In genomic region chr8:84660819-84661457, GRCm38 (mm10) we compare ENCODE assay signal across 8 mouse cellular contexts. TPM values are rescaled to one million over a fixed set of nuclear protein-coding genes. Genes with fewer than 3 reads are reported as not detected.
DNase-seq lines count a peak whose midpoint lies in the region; ATAC-seq lines count a peak whose summit lies in the region.

No protein-coding gene starts in this region.

- H3K4me2 ChIP-seq in embryonic facial prominence, embryonic 12.5 days (replicated peaks) = peak overlapping the region; percentile 81
- H3K4me2 ChIP-seq in midbrain, embryonic 12.5 days (replicated peaks) = peak overlapping the region; percentile 96

- H3K36me3 ChIP-seq in embryonic facial prominence, embryonic 12.5 days = no peaks in the 10 kb centered on the region
- H3K36me3 ChIP-seq in midbrain, embryonic 12.5 days = no peaks in the 10 kb centered on the region

- DNase-seq in gastrocnemius, adult 18-20 months (ENCODE audit: low spot score) = peak; percentile 40
- DNase-seq in gastrocnemius, postnatal 4 days (ENCODE audit: low spot score in 2 of 2) = no peak
- peak; percentile 58 to 63 for DNase-seq in heart, postnatal 14 days
- DNase-seq in large intestine, adult 2 months (ENCODE audit: low read depth, low spot score) = peak; percentile 78
- peak; percentile 43 for DNase-seq in thymus, postnatal 0 days (ENCODE audit: low spot score)
- DNase-seq in left cerebral cortex, adult 11 months (ENCODE audit: low spot score) = no peak

- no peaks in the 10 kb centered on the region for H3K9me3 ChIP-seq in embryonic facial prominence, embryonic 12.5 days
- H3K9me3 ChIP-seq in midbrain, embryonic 12.5 days = no peaks in the 10 kb centered on the region

- no peak for ATAC-seq in embryonic facial prominence, embryonic 12.5 days (ENCODE audit: insufficient number of reproducible peaks, insufficient read depth, low FRiP score, low TSS enrichment)
- no peak for ATAC-seq in midbrain, embryonic 12.5 days (ENCODE audit: low FRiP score, low read depth)

- under 1% methylated on average over 20 of the region's 20 CpGs for WGBS in embryonic facial prominence, embryonic 12.5 days
- 4% methylated on average over 20 of the region's 20 CpGs for WGBS in large intestine, adult 2 months
- 2% methylated on average over 20 of the region's 20 CpGs for WGBS in midbrain, embryonic 12.5 days

- peak overlapping the region; percentile 95 for H3K27ac ChIP-seq in embryonic facial prominence, embryonic 12.5 days
- H3K27ac ChIP-seq in midbrain, embryonic 12.5 days (replicated peaks) = peak overlapping the region; percentile 83

- peak overlapping the region; percentile 97 for H3K9ac ChIP-seq in embryonic facial prominence, embryonic 12.5 days
- H3K9ac ChIP-seq in midbrain, embryonic 12.5 days (replicated peaks) = peak overlapping the region; percentile 83

- H3K27me3 ChIP-seq in embryonic facial prominence, embryonic 12.5 days = no peaks in the 10 kb centered on the region
- H3K27me3 ChIP-seq in midbrain, embryonic 12.5 days = peaks cover 6% of the 10 kb centered on the region; the same call in 1 of the 2 replicates

- intact Hi-C loops in heart, postnatal 14 days (cut with DNase I) = loop anchor here (5.0 kb wide), 2 partner anchors 41 to 459 kb away; partner anchors contain the start of gene Lyl1

- H3K4me1 ChIP-seq in embryonic facial prominence, embryonic 12.5 days = peaks cover 42% of the 10 kb centered on the region
- H3K4me1 ChIP-seq in midbrain, embryonic 12.5 days = peaks cover 59% of the 10 kb centered on the region

- H3K4me3 ChIP-seq in embryonic facial prominence, embryonic 12.5 days = peak overlapping the region; percentile 94
- peak overlapping the region; percentile 71 for H3K4me3 ChIP-seq in midbrain, embryonic 12.5 days

RNA-seq across cellular contexts. Expression of gene Ier2, which starts 1.7 kb away (rescaled TPM):
- 1 to 10 TPM; 4.7 to 8.3 TPM for total RNA-seq in gastrocnemius, adult 18-20 months (2021)
- 10 to 100 TPM; 21.5 to 26.1 TPM for total RNA-seq in gastrocnemius, postnatal 4 days (2021)
- polyA plus RNA-seq in embryonic facial prominence, embryonic 12.5 days (2016; fragmentation: Nextera tagmentation; extraction: Ambion mirVana) = 94.5 and 97.0 TPM in 2 replicates
- 10 to 100 TPM; 26.2 to 29.4 TPM for total RNA-seq in heart, postnatal 14 days (2021)
- 28.1 and 39.5 TPM in 2 replicates for polyA plus RNA-seq in large intestine, adult 2 months (2012; rRNA removed)
- 47.1 and 47.4 TPM in 2 replicates for polyA plus RNA-seq in midbrain, embryonic 12.5 days (2016; fragmentation: Nextera tagmentation; extraction: Ambion mirVana)
- 76.9 and 86.0 TPM in 2 replicates for polyA plus RNA-seq in thymus, postnatal 0 days (2015; fragmentation: Nextera tagmentation; extraction: Ambion mirVana)

RNA-seq across cellular contexts. Expression of gene Trmt1, which starts 25.2 kb away (rescaled TPM):
- 10 to 100 TPM; 47.0 to 51.4 TPM for total RNA-seq in gastrocnemius, adult 18-20 months (2021)
- 10 to 100 TPM; 50.5 to 53.8 TPM for total RNA-seq in gastrocnemius, postnatal 4 days (2021)
- polyA plus RNA-seq in embryonic facial prominence, embryonic 12.5 days (2016; fragmentation: Nextera tagmentation; extraction: Ambion mirVana) = 71.2 and 73.6 TPM in 2 replicates
- 10 to 100 TPM; 32.5 to 35.2 TPM for total RNA-seq in heart, postnatal 14 days (2021)
- 58.1 and 68.2 TPM in 2 replicates for polyA plus RNA-seq in large intestine, adult 2 months (2012; rRNA removed)
- polyA plus RNA-seq in midbrain, embryonic 12.5 days (2016; fragmentation: Nextera tagmentation; extraction: Ambion mirVana) = 53.6 and 58.8 TPM in 2 replicates
- polyA plus RNA-seq in thymus, postnatal 0 days (2015; fragmentation: Nextera tagmentation; extraction: Ambion mirVana) = 50.0 and 51.5 TPM in 2 replicates

RNA-seq across cellular contexts. Expression of gene Nacc1, which starts 26.7 kb away (rescaled TPM):
- total RNA-seq in gastrocnemius, adult 18-20 months (2021) = 10 to 100 TPM; 19.3 to 22.8 TPM
- 10 to 100 TPM; 44.9 to 45.6 TPM for total RNA-seq in gastrocnemius, postnatal 4 days (2021)
- 19.4 and 20.8 TPM in 2 replicates for polyA plus RNA-seq in embryonic facial prominence, embryonic 12.5 days (2016; fragmentation: Nextera tagmentation; extraction: Ambion mirVana)
- 10 to 100 TPM; 35.6 to 40.5 TPM for total RNA-seq in heart, postnatal 14 days (2021)
- 71.5 and 96.6 TPM in 2 replicates for polyA plus RNA-seq in large intestine, adult 2 months (2012; rRNA removed)
- polyA plus RNA-seq in midbrain, embryonic 12.5 days (2016; fragmentation: Nextera tagmentation; extraction: Ambion mirVana) = 20.8 and 25.0 TPM in 2 replicates
- polyA plus RNA-seq in thymus, postnatal 0 days (2015; fragmentation: Nextera tagmentation; extraction: Ambion mirVana) = 12.1 TPM in 2 replicates

RNA-seq across cellular contexts. Expression of gene Lyl1, which starts 40.3 kb away (rescaled TPM):
- total RNA-seq in gastrocnemius, adult 18-20 months (2021) = 1 to 10 TPM in 1 of 2 experiments, under 1 TPM in 1; 0.73 to 1.6 TPM
- total RNA-seq in gastrocnemius, postnatal 4 days (2021) = 1 to 10 TPM; 6.0 to 7.1 TPM
- 4.9 and 5.0 TPM in 2 replicates for polyA plus RNA-seq in embryonic facial prominence, embryonic 12.5 days (2016; fragmentation: Nextera tagmentation; extraction: Ambion mirVana)
- 1 to 10 TPM; 5.8 to 6.7 TPM for total RNA-seq in heart, postnatal 14 days (2021)
- polyA plus RNA-seq in large intestine, adult 2 months (2012; rRNA removed) = 6.6 and 7.1 TPM in 2 replicates
- polyA plus RNA-seq in midbrain, embryonic 12.5 days (2016; fragmentation: Nextera tagmentation; extraction: Ambion mirVana) = 3.5 and 5.6 TPM in 2 replicates
- polyA plus RNA-seq in thymus, postnatal 0 days (2015; fragmentation: Nextera tagmentation; extraction: Ambion mirVana) = 8.1 and 8.8 TPM in 2 replicates

Comparison
In these comparisons a context has a peak if more than half of its experiments do, and no peak if none do; other contexts are left out.
1. DNase-seq: peak in gastrocnemius, adult 18-20 months (single experiment), heart, postnatal 14 days (2 of 2), large intestine, adult 2 months (single experiment) and thymus, postnatal 0 days (single experiment); none in gastrocnemius, postnatal 4 days (0 of 2) and left cerebral cortex, adult 11 months (single experiment).